Mouse (Mus musculus): Measurements from ENCODE around the gene Ywhaq. TPM values are rescaled to one million over a fixed set of nuclear protein-coding genes. Genes with fewer than 3 reads are reported as not detected.

The Ywhaq gene
- polyA plus RNA-seq (2014; fragmentation: Nextera tagmentation; extraction: Ambion mirVana) = 1,096 and 1,151 TPM in 2 replicates

DNA sequence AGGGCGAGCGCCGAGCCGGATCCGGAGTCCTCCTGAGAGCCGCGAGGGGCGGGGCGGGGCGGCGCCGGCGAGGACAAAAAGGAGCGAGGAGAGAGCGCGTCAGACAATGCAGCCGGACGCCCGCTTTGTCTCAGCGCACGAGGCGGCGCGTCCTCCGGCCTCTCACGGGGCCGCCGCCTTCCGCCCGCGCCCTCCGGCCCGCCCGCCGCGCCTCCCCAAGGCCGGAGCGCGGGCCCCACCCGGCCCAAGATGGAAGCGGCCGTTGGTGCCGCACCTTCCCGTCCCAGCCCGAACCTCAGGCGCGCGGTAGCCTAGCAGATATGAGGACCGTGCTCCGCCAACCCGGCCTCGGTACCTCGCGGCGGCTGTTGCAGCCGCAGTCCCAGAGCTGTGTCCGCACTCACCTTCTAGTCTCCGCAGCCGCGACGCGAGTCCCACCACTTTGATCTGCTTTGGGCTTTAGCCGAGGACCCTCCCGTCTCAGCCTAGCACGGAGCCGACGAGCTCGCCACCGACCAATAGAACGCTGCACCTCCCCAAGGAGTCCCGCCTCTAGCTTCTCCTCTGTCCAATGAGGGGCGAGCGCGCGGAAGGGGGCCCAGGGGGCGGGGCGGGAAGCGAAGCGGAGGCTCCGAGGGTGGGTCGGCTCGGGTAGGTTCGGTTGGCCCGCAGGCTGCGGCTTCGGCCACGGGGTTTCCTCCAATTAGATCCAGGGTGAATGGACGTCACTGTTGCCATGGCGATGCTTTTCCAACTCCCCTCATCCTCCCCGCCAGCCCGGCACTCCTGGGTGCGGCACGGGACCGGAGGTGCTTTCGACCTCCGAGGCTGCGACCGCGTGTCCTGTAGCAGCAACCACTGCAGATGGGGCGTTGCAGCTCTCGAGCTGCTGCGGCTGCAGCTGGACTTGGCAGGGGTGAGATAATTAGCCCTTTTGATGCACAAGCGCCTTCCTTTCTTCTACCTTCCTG lies at the start of gene Ywhaq:
Gene Ywhaq (minus strand): TSS at position 538 of the 971 bp plus-strand sequence.
- Histone ChIP-seq H3K9me3 (ENCODE audit: control insufficient read depth, low read length) (peaks cover 10% of the 10 kb centered on the region; the same call in 1 of the 2 replicates), H3K9ac (ENCODE audit: low read length) (peak within 1 kb of the TSS; percentile 99), H3K27me3 (ENCODE audit: control insufficient read depth, insufficient read depth, low read length) (no peaks in the 10 kb centered on the region), H3K4me1 (replicated peaks; ENCODE audit: control insufficient read depth, insufficient read depth, low read length) (no peaks in the 10 kb centered on the region), H3K4me2 (ENCODE audit: low read depth, low read length, severe bottlenecking) (peak within 1 kb of the TSS; percentile 67), H3K36me3 (ENCODE audit: control insufficient read depth, insufficient read depth, low read length) (peaks cover 18% of the 10 kb centered on the region), H3K4me3 (ENCODE audit: low read depth, low read length) (peak within 1 kb of the TSS; percentile 89), H3K27ac (ENCODE audit: low read depth, low read length) (peak within 1 kb of the TSS; percentile 100)
- ATAC-seq (replicated peaks; ENCODE audit: low FRiP score) (peak; percentile 99), DNase-seq (ENCODE audit: low spot score) (peak; percentile 100)
- WGBS = under 1% methylated on average over 86 of the region's 103 CpGs

DNA sequence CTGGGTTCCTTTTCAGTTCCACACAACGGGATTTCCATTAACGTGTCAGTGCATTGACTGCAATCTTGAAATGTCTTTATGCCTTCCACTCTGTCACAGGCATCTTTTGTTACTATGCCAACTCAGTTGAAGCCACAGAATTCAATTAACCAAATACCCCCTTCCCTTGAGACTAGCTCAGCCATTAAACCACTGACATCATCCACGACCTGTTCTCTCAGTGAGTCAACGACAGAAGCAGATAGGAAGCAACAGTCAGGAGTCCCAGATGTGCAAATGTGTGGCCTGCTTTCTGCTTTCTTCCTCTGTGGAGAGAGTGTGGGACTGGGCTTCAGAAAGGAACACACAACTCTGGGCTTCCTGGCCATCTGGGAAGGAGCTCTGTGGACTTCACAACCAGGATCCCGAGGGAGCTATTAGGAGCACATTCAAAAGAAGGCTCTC lies 46.0 kb upstream of the Ywhaq start:
- Histone ChIP-seq H3K4me3 (ENCODE audit: low read depth, low read length) (no peak overlapping the region), H3K4me2 (ENCODE audit: low read depth, low read length, severe bottlenecking) (no peak overlapping the region), H3K27me3 (ENCODE audit: control insufficient read depth, insufficient read depth, low read length) (no peaks in the 10 kb centered on the region), H3K4me1 (replicated peaks; ENCODE audit: control insufficient read depth, insufficient read depth, low read length) (no peaks in the 10 kb centered on the region), H3K36me3 (ENCODE audit: control insufficient read depth, insufficient read depth, low read length) (no peaks in the 10 kb centered on the region), H3K9ac (ENCODE audit: low read length) (no peak overlapping the region), H3K27ac (ENCODE audit: low read depth, low read length) (no peak overlapping the region), H3K9me3 (ENCODE audit: control insufficient read depth, low read length) (no peaks in the 10 kb centered on the region)
- ATAC-seq (replicated peaks; ENCODE audit: low FRiP score) (no peak), DNase-seq (ENCODE audit: low spot score) (no peak)
- 65% methylated on average over 5 of the region's 5 CpGs for WGBS

DNA sequence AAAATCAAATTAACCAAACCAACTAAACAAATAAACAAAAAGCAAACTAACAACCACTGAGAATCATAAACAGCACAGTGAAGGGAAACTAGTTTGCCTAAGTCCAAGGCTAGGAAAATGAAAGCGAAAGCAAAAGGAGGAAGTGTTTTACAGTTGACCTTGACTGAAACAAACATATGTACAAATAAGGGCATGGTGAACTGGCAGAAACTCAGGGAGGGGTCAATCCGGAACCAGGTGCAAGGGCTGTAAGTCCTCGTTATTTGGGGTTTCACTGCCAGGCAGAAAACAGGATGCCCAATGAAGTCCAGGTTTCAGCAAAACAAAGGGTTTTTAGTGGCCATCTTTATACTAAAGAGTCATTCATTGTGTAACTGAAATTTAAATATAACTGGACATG lies 45.2 kb upstream of the Ywhaq start:
- WGBS = 82% methylated on average over 3 of the region's 3 CpGs
- no peaks in the 10 kb centered on the region for H3K4me1 ChIP-seq (replicated peaks; ENCODE audit: control insufficient read depth, insufficient read depth, low read length)
- H3K4me2 ChIP-seq (ENCODE audit: low read depth, low read length, severe bottlenecking) = no peak overlapping the region
- no peaks in the 10 kb centered on the region for H3K9me3 ChIP-seq (ENCODE audit: control insufficient read depth, low read length)
- no peak overlapping the region for H3K9ac ChIP-seq (ENCODE audit: low read length)
- H3K27ac ChIP-seq (ENCODE audit: low read depth, low read length) = no peak overlapping the region
- H3K27me3 ChIP-seq (ENCODE audit: control insufficient read depth, insufficient read depth, low read length) = no peaks in the 10 kb centered on the region
- DNase-seq (ENCODE audit: low spot score) = no peak
- ATAC-seq (replicated peaks; ENCODE audit: low FRiP score) = no peak
- no peak overlapping the region for H3K4me3 ChIP-seq (ENCODE audit: low read depth, low read length)
- no peaks in the 10 kb centered on the region for H3K36me3 ChIP-seq (ENCODE audit: control insufficient read depth, insufficient read depth, low read length)

DNA sequence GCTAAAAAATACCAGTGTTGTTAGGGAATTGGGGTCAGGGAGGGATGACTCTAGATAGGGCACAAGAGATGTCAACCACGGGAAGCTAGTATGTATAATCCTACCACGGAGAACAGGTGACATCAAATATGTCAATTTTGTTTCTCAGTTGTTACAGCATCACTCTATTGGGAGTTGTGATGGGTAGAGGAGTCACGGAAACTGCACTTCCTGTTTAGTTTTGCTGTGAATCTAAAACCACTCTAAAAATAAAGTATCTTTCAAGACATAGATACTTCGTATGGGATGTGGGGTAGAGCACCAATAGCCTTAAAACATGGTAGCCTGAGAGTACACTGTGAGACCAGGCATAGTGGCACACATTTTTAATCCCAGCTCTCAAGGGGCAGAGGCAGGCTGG lies 42.2 kb upstream of the Ywhaq start:
- H3K36me3 ChIP-seq (ENCODE audit: control insufficient read depth, insufficient read depth, low read length) = no peaks in the 10 kb centered on the region
- no peak overlapping the region for H3K4me3 ChIP-seq (ENCODE audit: low read depth, low read length)
- H3K9me3 ChIP-seq (ENCODE audit: control insufficient read depth, low read length) = no peaks in the 10 kb centered on the region
- no peaks in the 10 kb centered on the region for H3K4me1 ChIP-seq (replicated peaks; ENCODE audit: control insufficient read depth, insufficient read depth, low read length)
- 91% methylated on average over 4 of the region's 4 CpGs for WGBS
- ATAC-seq (replicated peaks; ENCODE audit: low FRiP score) (no peak), DNase-seq (ENCODE audit: low spot score) (no peak)
- H3K27ac ChIP-seq (ENCODE audit: low read depth, low read length) = no peak overlapping the region
- no peak overlapping the region for H3K9ac ChIP-seq (ENCODE audit: low read length)
- H3K27me3 ChIP-seq (ENCODE audit: control insufficient read depth, insufficient read depth, low read length) = no peaks in the 10 kb centered on the region
- no peak overlapping the region for H3K4me2 ChIP-seq (ENCODE audit: low read depth, low read length, severe bottlenecking)

DNA sequence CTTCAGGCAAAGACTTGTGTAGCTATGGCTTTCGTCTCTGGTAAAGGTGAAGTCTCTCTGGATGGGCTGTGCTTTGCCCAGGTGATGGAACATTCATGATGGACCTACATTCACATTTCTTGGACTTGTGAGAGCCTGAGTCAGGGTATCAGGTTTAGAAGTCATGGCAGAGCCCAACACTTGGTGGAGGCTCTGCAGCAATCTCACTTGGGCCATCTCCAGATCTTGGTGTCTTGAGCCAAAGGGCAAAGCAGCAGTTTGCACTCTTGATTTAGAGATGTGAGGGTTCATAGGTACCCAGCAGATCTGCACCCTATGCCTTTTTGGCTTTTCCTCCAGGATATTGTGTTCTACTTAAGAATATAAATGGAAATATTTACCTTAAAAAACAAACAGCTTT lies 38.6 kb upstream of the Ywhaq start:
- no peak overlapping the region for H3K4me3 ChIP-seq (ENCODE audit: low read depth, low read length)
- H3K36me3 ChIP-seq (ENCODE audit: control insufficient read depth, insufficient read depth, low read length) = no peaks in the 10 kb centered on the region
- H3K27me3 ChIP-seq (ENCODE audit: control insufficient read depth, insufficient read depth, low read length) = no peaks in the 10 kb centered on the region
- H3K27ac ChIP-seq (ENCODE audit: low read depth, low read length) = no peak overlapping the region
- no peaks in the 10 kb centered on the region for H3K4me1 ChIP-seq (replicated peaks; ENCODE audit: control insufficient read depth, insufficient read depth, low read length)
- whole genome bisulfite sequencing = 91% methylated on average over 1 of the region's 1 CpGs
- no peak for DNase-seq (ENCODE audit: low spot score)
- no peaks in the 10 kb centered on the region for H3K9me3 ChIP-seq (ENCODE audit: control insufficient read depth, low read length)
- H3K9ac ChIP-seq (ENCODE audit: low read length) = no peak overlapping the region
- no peak overlapping the region for H3K4me2 ChIP-seq (ENCODE audit: low read depth, low read length, severe bottlenecking)
- no peak for ATAC-seq (replicated peaks; ENCODE audit: low FRiP score)

DNA sequence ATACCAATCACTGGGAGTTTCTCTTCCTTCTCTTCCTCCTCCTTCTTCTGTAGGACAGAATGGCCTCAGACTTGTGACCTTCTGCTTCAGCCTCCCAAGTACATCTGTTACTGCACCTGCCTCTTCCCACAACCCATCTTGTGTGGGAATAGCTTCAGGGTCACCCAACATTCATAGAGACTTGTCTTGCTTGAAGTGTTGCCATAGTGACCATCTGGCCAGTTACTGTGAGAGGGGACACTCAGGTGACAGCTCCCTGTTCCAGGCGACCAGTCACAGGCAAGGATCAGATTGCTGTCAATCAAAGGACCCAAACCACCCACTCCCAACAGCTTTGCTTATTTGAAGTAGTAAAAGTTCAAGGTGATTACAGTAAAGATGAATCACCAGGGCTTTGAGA lies 34.3 kb upstream of the Ywhaq start:
- no peak overlapping the region for H3K27ac ChIP-seq (ENCODE audit: low read depth, low read length)
- H3K9me3 ChIP-seq (ENCODE audit: control insufficient read depth, low read length) = no peaks in the 10 kb centered on the region
- no peak for ATAC-seq (replicated peaks; ENCODE audit: low FRiP score)
- WGBS = 53% methylated on average over 1 of the region's 1 CpGs
- no peak for DNase-seq (ENCODE audit: low spot score)
- no peak overlapping the region for H3K4me3 ChIP-seq (ENCODE audit: low read depth, low read length)
- H3K4me2 ChIP-seq (ENCODE audit: low read depth, low read length, severe bottlenecking) = no peak overlapping the region
- no peaks in the 10 kb centered on the region for H3K27me3 ChIP-seq (ENCODE audit: control insufficient read depth, insufficient read depth, low read length)
- H3K9ac ChIP-seq (ENCODE audit: low read length) = no peak overlapping the region
- H3K4me1 ChIP-seq (replicated peaks; ENCODE audit: control insufficient read depth, insufficient read depth, low read length) = no peaks in the 10 kb centered on the region
- H3K36me3 ChIP-seq (ENCODE audit: control insufficient read depth, insufficient read depth, low read length) = no peaks in the 10 kb centered on the region

DNA sequence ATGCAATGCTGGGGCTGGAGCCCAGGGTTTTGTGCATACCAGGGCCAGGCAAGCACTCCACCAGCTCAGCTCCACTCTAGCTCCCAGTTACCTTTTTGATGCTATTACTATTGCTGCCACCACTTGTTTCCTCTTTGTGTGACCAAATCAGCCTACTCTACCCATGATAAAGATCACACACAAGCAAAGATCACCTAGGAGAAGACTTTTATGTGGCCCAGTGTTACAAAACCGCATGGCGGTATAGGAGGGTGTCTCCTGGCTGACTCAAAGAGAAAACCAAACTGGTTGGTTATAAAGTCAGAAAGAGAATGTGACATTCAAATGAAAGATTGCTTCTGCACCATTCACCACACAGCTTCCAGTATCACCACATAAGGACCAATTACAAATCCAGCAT lies 33.9 kb upstream of the Ywhaq start:
- Histone ChIP-seq H3K27me3 (ENCODE audit: control insufficient read depth, insufficient read depth, low read length) (no peaks in the 10 kb centered on the region), H3K9me3 (ENCODE audit: control insufficient read depth, low read length) (no peaks in the 10 kb centered on the region), H3K9ac (ENCODE audit: low read length) (no peak overlapping the region), H3K36me3 (ENCODE audit: control insufficient read depth, insufficient read depth, low read length) (no peaks in the 10 kb centered on the region), H3K4me3 (ENCODE audit: low read depth, low read length) (no peak overlapping the region), H3K4me2 (ENCODE audit: low read depth, low read length, severe bottlenecking) (no peak overlapping the region), H3K27ac (ENCODE audit: low read depth, low read length) (no peak overlapping the region), H3K4me1 (replicated peaks; ENCODE audit: control insufficient read depth, insufficient read depth, low read length) (no peaks in the 10 kb centered on the region)
- ATAC-seq (replicated peaks; ENCODE audit: low FRiP score) = no peak
- DNase-seq (ENCODE audit: low spot score) = no peak
- 87% methylated on average over 2 of the region's 2 CpGs for WGBS

DNA sequence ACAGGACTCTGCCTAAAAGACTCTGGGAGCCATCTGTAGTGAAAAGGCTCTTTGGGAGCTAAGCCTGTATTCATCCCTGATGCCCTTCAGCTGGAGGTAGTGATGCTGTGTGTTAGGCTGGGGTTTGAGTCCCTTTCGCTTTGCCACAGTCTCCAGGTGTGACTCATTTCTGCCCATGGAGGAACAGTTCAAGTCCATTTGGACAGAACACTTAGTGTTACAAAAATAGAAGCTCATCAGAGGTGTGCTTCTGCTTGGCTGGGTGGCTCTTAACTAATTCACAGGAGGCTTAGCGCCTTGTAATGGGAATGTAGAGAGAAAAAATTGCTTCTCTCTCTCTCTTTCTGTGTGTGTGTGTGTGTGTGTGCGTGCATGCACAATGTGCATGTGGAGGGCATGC lies 26.3 kb upstream of the Ywhaq start:
- no peak overlapping the region for H3K4me3 ChIP-seq (ENCODE audit: low read depth, low read length)
- no peaks in the 10 kb centered on the region for H3K27me3 ChIP-seq (ENCODE audit: control insufficient read depth, insufficient read depth, low read length)
- ATAC-seq (replicated peaks; ENCODE audit: low FRiP score) (no peak), DNase-seq (ENCODE audit: low spot score) (no peak)
- H3K9ac ChIP-seq (ENCODE audit: low read length) = no peak overlapping the region
- H3K27ac ChIP-seq (ENCODE audit: low read depth, low read length) = no peak overlapping the region
- no peak overlapping the region for H3K4me2 ChIP-seq (ENCODE audit: low read depth, low read length, severe bottlenecking)
- no peaks in the 10 kb centered on the region for H3K4me1 ChIP-seq (replicated peaks; ENCODE audit: control insufficient read depth, insufficient read depth, low read length)
- H3K36me3 ChIP-seq (ENCODE audit: control insufficient read depth, insufficient read depth, low read length) = no peaks in the 10 kb centered on the region
- no peaks in the 10 kb centered on the region for H3K9me3 ChIP-seq (ENCODE audit: control insufficient read depth, low read length)
- 92% methylated on average over 3 of the region's 3 CpGs for WGBS

DNA sequence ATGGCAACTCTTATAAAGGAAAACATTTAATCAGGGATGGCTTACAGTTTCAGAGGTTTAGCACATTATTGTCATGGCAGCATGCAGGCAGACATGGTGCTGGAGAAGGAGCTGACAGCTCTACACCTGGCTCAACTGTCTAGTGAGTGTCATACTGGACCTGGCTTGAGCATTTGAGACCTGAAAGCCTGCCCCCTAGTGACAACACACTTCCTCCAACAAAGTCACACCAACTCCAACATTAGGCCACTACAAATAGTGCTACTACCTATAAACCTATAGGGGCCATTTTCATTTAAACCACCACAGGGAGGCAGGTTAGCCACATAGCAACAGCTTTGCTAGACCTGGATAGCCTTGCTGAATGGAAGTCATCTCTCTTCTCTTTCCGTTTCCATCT lies 24.4 kb upstream of the Ywhaq start:
- whole genome bisulfite sequencing = 70% methylated on average over 1 of the region's 1 CpGs
- H3K36me3 ChIP-seq (ENCODE audit: control insufficient read depth, insufficient read depth, low read length) = no peaks in the 10 kb centered on the region

More for the DNA sequence above, 24.4 kb upstream of the Ywhaq start:
- H3K27ac ChIP-seq (ENCODE audit: low read depth, low read length) = no peak overlapping the region
- H3K9ac ChIP-seq (ENCODE audit: low read length) = no peak overlapping the region
- H3K9me3 ChIP-seq (ENCODE audit: control insufficient read depth, low read length) = no peaks in the 10 kb centered on the region
- no peaks in the 10 kb centered on the region for H3K4me1 ChIP-seq (replicated peaks; ENCODE audit: control insufficient read depth, insufficient read depth, low read length)
- H3K4me3 ChIP-seq (ENCODE audit: low read depth, low read length) = no peak overlapping the region
- no peaks in the 10 kb centered on the region for H3K27me3 ChIP-seq (ENCODE audit: control insufficient read depth, insufficient read depth, low read length)
- DNase-seq (ENCODE audit: low spot score) (no peak), ATAC-seq (replicated peaks; ENCODE audit: low FRiP score) (no peak)
- no peak overlapping the region for H3K4me2 ChIP-seq (ENCODE audit: low read depth, low read length, severe bottlenecking)

All from forebrain, embryonic 11.5 days (tissue).